Mouse (Mus musculus) erythroblast, adult 5-6 weeks (primary cell): Measurements from ENCODE around the gene Igsf9b. TPM values are rescaled to one million over a fixed set of nuclear protein-coding genes. Genes with fewer than 3 reads are reported as not detected.

ENCODE experiments used
- ATAC-seq: replicated peaks from 2 replicates; pipeline ENCODE4 v1.8.0; 2016; ENCODE audit warnings: moderate number of reproducible peaks, mild to moderate bottlenecking, moderate TSS enrichment, inconsistent platforms; ENCODE audit not compliant: poor library complexity, low FRiP score, severe bottlenecking
- total RNA-seq, 2 experiments: library from RNA; stranded (forward) in 1 of 2; stranded (reverse) in 1 of 2; fragments of 150-400 nt in 1 of 2; fragments of 200-764, 138-1000 nt in 1 of 2; gene quantifications; 2 replicates each; pipeline versions ENCODE4 v1.2.3 to v1.2.4; 2015 to 2017; ENCODE audit warnings: low replicate concordance in 2 of 2

Gene Igsf9b
- total RNA-seq, 2 experiments from 2014 or later = not detected

DNA sequence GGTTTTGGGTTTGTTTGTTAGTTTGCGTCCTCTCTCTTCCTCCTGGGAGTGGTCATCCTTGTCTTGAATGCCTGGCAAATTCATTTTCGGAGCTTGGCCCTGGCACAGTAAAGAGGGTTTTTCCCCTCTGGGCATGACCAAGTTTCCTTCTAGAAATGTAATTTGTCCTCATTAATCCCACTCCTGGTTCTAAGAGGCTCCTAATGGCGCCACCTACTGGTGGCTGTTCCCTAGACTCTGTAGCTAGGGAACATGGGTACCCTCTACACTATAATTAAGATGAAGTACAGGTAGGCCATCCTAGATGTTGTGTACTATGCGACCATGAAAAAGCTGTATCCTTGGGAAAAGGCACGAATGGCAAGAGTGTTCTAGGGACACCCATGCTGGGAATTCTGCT, 11.6 kb upstream of the Igsf9b start:
- no peak for ATAC-seq

DNA sequence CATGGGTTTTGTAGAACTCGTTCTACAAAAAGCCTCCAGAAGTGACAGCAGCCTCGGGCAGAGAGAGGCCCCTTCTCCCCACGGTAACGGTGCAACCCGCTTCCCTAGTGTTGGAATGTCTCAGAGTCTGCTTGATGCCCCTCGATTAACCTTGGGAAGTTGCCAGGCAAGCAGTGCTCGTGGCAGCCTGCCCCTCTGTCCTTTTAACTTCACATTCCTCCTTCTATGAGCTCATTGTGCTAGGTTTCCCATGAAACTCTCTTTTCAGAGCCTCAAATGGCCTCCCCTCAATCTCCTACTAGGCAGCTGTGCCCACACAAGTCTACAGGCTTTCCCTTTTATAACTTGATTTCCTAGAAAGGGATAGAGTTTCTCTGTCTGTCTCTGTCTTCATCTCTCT, 10.6 kb upstream of the Igsf9b start:
- ATAC-seq = no peak

DNA sequence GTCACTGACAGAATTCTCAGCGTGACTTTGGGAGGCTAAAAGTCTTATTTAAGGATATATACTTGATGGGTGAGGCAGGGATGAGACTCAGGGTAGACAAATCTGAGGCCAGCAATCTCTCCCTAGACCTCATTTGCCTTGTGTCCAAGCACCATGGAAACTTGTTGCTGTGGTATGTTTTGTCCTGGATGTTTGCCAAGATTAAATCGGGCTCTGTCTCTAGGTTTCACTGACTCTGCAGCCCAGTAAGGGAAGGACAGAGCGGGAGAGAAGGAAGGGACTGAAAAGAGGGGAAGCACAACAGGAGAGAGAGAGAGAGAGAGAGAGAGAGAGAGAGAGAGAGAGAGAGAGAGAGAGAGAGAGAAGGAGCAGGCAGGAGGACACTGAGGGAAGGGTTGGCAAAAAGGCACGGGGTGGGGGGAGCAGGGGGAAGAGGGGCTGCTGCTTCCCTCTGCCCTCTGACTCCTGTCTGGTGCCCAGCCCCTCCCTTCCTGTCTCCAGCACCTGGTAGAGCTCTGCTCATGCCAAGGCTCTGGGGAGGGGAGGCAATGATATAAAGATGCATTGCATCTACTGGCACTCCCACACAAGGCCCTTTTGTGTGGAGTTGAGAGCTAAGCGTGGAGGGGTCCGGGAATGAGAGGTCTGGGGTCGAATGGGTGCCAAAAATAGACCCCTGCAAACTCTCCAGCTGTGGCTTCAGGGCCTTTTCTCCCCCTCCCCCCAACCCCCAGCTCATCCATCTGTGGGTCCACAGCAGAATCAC, 9.3 kb upstream of the Igsf9b start:
- no peak for ATAC-seq

DNA sequence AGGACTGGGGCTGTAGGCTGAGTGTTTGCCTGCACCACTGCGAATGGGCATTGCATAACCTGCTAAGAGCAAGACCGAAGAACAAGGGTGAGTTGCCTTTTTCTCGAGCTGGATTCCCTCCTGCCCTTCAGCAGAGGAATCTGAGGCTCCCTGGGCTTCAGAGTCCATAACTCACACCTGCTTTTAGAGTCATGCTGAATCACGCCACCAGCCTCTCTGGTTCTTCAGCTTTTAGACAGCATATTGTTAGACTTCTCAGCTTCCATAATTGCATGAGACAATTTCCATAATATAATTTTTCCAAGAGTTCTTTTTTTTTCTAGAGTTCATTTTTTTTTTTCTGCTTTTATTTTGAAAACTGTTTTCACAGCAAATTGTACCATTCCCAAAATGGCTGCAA, 4.6 kb upstream of the Igsf9b start:
- no peak for ATAC-seq

DNA sequence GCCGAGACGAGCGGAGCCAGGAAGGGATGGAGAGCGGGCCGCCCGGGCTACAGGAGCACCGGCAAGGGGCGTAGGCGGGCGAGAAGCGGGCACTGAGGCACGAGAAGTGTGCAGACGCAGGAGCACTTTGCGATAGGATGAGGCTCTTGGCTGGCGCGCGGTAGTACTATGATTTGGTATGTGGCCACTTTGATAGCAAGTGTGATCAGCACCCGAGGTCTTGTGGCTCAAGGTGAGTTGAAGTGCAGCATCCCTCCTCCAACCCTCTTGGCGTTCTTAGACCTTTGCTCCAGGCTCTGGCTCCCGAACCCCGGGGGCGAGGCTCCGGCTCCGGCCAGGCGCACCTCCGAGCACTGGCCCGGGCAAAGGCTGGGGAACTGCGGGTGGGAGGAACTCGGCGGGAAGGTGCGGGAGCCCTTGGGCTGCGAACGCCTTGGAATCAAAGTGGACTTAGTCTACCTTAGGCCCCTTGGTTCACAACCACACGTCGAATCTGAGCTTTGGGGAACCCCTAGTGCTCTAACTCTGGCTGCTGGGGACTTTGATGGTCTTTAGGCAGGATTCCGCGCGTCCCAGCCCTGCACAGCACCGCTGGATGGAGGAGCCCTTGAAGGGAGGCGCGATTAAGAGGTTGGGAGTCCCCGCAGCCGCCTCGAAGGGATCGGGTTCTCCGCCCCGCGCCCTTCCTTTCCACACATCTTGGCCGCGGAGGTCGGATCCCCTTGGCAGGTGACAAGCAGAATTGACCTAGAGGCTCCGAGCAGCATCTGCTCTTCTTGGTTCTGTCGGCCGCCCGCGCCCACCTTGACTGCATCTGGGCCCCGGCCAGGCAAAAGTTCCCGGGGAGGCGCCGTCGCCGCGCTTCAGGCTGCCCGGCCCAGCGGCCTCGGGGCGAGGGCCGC, 533 bp downstream of the Igsf9b start:
- ATAC-seq = no peak

DNA sequence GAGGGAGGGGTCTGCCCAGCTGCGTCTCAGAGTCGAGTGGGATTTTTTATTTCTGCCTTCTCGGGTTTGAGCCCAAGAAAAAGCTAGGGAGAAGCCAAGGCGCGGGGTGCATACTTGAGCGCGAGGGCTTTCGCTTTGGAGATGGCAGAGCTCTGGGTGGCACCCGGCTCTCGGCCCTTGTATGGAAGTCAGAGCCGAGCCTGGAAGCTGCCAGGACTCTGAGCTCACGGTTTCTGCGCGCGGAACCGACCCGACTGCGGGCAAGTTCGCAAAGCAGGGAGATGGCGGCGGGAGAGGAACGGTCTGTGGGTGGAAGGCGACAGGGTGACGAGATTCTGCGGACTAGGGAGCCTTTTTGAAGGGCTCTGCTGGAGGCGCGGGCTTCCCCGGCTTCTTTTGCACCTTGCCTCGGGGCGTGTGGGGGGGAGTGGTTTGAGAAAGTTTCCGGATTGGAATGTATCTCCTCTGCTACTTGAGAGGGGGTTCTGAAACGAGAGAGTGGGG, 1.2 kb downstream of the Igsf9b start:
- ATAC-seq = no peak

GRCm38 (mm10) chr9:27300698-27301097, 1.7 kb downstream of the Igsf9b start:
- ATAC-seq = no peak

DNA sequence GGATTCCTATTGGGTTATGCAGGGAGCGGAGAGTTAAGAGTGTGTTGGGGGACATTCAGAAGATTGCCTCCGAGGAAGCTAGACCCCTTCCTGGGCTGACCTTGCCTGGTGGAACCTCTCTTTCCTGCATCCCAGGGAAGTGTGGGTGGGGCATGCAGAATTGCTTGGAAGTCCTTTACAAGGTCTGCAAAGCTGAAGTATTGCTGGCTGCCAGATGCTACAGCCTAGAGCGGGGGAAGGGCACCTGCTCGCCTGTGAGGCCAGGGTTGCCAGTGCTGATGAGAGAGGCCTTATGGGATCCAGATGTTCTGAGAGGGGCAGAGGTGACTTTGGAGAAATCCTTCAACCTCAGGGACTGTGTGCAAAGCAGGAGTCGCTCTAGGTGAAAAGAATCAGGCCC, 2.5 kb downstream of the Igsf9b start:
- no peak for ATAC-seq

GRCm38 (mm10) chr9:27302291-27302690, 3.3 kb downstream of the Igsf9b start:
- ATAC-seq = no peak

DNA sequence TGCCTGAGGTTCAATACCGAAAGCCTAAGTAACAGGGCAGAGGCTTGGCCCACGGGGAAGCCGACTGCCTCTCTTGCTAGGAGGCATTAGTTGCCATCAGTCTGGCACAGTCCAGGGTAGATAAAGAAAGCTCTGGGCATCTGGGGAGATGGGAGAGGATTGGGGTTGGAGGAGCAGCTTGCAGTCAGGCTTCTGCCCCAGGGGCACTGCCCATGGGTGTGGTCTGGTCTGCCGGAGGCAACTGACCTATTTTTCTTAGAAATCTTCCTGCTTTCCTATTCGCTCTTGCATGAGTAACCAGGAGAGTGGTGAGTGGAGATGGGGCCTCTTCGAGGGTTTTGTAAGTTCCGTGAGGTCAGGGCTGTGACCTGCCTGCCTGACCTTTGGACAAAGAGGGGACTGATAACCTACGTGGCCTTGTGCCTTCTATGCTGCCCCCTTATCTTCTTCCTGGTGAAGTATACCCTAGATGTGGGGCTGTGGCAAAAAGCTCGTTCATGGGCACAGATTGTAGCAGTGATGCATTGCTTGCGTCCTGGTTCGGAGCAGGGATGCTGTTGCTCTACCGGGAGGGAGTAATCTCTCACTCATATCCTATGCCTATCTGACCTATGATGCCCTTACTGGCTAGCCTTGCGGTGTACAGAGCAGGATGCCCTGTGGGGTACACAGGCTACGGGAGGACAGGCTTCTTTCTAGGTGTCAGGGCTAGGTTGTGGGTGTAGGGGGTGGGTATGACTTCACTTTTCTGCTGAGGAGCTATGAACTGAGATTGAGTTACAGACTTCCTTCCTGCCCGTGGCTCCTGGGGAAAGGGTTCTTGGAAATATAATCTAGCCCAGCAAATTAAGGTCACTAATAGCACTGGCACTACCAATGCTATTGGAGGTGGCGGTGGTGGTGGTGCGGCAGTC, 4.8 kb downstream of the Igsf9b start:
- ATAC-seq = no peak

DNA sequence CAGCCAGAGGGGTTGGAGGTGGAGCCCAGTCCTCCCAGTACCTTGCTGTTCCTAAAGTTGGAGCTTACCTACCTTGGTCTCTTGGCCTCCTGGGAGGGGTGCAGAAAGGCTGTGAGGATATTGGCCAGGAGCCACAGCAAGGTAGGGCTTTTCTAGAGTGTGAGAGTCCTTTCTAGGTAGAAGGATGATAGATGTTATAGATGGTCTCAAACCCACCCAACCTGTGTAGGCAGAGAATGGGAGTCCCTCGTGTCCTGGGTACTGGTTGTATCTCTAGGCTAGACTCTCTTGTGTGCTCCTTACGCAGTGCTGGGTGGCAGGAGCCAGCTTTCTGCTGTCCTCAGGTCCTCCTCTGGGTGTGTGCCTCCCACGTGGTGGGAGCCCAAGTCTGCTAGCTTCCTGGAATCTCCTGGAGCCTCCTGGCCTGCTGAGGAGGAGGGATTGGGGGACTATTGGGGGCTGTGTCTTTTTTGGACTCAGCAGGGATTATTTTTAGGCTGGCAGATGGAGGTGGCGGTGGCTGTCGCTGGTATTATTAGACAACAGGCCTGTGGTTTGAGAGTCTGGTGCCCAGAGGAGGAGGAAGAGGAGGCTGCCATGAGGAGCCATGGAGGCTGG, 5.6 kb downstream of the Igsf9b start:
- no peak for ATAC-seq

GRCm38 (mm10) chr9:27305502-27305901, 6.5 kb downstream of the Igsf9b start:
- no peak for ATAC-seq

DNA sequence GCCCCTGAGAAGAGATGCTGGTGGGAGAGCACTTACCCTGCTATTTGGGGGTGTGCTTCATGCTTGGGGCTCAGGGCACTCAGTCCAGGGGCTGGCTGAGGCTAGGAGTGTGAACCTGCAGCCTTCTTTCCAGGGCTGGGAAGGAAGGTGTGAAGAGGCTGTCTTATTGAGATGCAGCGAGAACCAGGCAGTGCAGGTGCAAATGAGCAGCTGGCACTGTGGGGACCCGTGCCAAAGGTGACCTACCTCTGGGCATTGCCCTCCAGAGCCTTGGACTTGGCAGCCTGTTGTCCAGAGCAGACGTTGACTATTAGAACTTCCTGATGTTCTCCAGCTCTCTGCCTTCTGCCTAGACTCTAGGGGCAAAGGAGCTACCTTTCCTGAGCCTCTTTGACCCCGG, 7.6 kb downstream of the Igsf9b start:
- ATAC-seq = no peak

- no peak for ATAC-seq
These were observed 8.3 kb downstream of the Igsf9b start for GRCm38 (mm10) chr9:27307265-27307664.

DNA sequence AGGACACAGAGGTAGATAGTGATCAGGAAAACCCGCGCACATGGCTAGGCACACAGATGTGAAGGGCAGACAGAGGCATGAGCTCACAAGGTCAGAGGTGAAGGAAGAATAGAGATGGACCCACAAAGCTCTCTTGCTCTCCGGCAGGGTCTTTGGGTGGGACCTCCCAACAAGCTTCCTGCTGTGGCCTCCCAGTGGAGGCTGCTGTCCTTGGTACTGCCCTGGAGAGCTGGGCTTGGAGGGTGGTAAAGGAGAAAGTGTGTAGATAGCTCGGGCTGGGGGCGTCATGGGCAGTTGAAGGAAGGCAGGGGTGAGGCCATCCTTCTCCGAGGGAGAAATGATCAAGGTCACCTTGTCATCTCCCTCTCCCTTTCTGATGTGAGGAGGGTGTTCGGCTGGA, 9.0 kb downstream of the Igsf9b start:
- no peak for ATAC-seq

DNA sequence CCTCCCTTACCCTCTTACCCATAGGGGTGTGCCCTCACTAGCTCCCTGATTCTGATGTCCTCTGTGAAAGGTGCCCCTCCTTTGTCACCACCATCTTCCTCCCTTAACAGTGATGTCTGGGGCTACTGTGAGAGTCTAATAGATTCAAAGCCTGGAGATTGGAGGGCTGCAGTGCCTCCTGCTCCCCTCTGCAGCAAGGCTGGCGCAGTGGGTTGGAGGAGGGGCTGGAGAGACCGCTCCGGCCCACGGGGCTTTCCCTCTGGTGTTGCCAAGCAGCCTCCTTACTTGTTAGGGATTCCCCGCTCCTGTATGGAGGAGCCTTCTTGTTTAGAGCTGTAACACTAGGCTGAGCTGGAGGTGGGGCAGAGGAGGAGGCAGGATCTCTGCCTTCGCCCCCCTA, 9.6 kb downstream of the Igsf9b start:
- ATAC-seq = no peak

GRCm38 (mm10) chr9:27310005-27310404, 11.0 kb downstream of the Igsf9b start:
- ATAC-seq = no peak

GRCm38 (mm10) chr9:27313427-27313826, 14.4 kb downstream of the Igsf9b start:
- no peak for ATAC-seq

GRCm38 (mm10) chr9:27321267-27321666, 22.3 kb downstream of the Igsf9b start:
- no peak for ATAC-seq

GRCm38 (mm10) chr9:27322277-27322676, 23.3 kb downstream of the Igsf9b start:
- ATAC-seq = no peak
